In the genomic region with DNA sequence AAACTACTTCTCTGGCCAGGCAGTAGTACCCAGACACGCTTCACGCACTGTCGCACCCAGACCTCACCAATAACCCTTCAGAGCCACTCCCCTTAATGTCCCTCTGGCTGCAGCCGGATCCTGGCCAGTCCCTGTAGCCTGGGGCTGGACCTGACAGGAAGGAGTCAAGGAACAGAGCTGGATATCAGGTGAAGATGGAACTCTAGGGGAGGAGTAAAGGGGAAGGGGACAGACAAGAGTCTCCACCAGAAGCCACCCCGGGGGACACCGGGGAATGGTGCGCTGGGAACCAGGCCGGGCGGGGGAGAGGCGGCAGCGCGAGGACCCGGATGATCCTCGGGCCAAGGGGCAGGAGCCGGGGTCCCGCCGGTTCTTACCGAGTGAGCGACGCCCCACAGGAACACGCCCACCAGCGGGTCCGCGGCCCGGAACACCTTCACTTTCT, we compare ENCODE assay signal across 8 mouse cellular contexts. TPM values are rescaled to one million over a fixed set of nuclear protein-coding genes. Genes with fewer than 3 reads are reported as not detected.
A peak's percentile ranks its signal among the peaks of the same experiment; 100 is the strongest.
DNase-seq lines count a peak whose midpoint lies in the region; ATAC-seq and TF ChIP-seq lines count a peak whose summit lies in the region.

No protein-coding gene starts in this region.

- H3K4me3 ChIP-seq in left cerebral cortex, adult 2 months = peak overlapping the region; percentile 78
- peak overlapping the region; percentile 77 for H3K4me3 ChIP-seq in embryonic facial prominence, embryonic 10.5 days
- peak overlapping the region; percentile 81 for H3K4me3 ChIP-seq in hindbrain, embryonic 15.5 days
- H3K4me3 ChIP-seq in liver, adult 2 months (ENCODE audit: insufficient read depth, low read depth, low read length) = peak overlapping the region; percentile 87
- peak overlapping the region; percentile 49 for H3K4me3 ChIP-seq in myocyte

- under 1% methylated on average over 25 of the region's 25 CpGs for WGBS in embryonic facial prominence, embryonic 10.5 days
- under 1% methylated on average over 22 of the region's 25 CpGs for WGBS in hindbrain, embryonic 15.5 days
- 2% methylated on average over 25 of the region's 25 CpGs for WGBS in liver, adult 2 months

- no peak for DNase-seq in left cerebral cortex, adult 2 months (ENCODE audit: extremely low spot score in 1 of 2, low spot score in 2 of 2)
- DNase-seq in left cerebral cortex, postnatal 10 days (ENCODE audit: extremely low spot score in 1 of 2, low spot score in 2 of 2) = no peak
- DNase-seq in embryonic facial prominence, embryonic 10.5 days (ENCODE audit: low spot score) = no peak
- peak; percentile 24 for DNase-seq in liver, adult 2 months (ENCODE audit: extremely low read depth, low read depth, low spot score)
- DNase-seq in left cerebral cortex, postnatal 14 days (ENCODE audit: low spot score in 2 of 2) = no peak
- DNase-seq in left cerebral cortex, adult 18-20 months (ENCODE audit: low spot score in 2 of 2) = no peak

- TF ChIP-seq CTCF in left cerebral cortex, adult 2 months (IDR thresholded peaks at IDR 0.05) = no peak
- no peak for TF ChIP-seq CTCF in liver, adult 2 months (IDR thresholded peaks at IDR 0.05; ENCODE audit: low read depth, low read length)

- peaks cover 20% of the 10 kb centered on the region for H3K4me1 ChIP-seq in embryonic facial prominence, embryonic 10.5 days
- H3K4me1 ChIP-seq in hindbrain, embryonic 15.5 days (replicated peaks) = peaks cover 15% of the 10 kb centered on the region
- peaks cover 6% of the 10 kb centered on the region for H3K4me1 ChIP-seq in liver, adult 2 months (ENCODE audit: control insufficient read depth, insufficient read depth, low read length)

- H3K9me3 ChIP-seq in embryonic facial prominence, embryonic 10.5 days = no peaks in the 10 kb centered on the region
- H3K9me3 ChIP-seq in hindbrain, embryonic 15.5 days = no peaks in the 10 kb centered on the region

- H3ac ChIP-seq in myocyte (ENCODE audit: control insufficient read depth, insufficient read length) = peak overlapping the region; percentile 36

- peaks cover 30% of the 10 kb centered on the region for H3K36me3 ChIP-seq in embryonic facial prominence, embryonic 10.5 days (replicated peaks)
- H3K36me3 ChIP-seq in hindbrain, embryonic 15.5 days = peaks cover 9% of the 10 kb centered on the region; the same call in 1 of the 2 replicates
- H3K36me3 ChIP-seq in liver, adult 2 months (ENCODE audit: control insufficient read depth, insufficient read depth, low read length) = no peaks in the 10 kb centered on the region
- peaks cover 12% of the 10 kb centered on the region for H3K36me3 ChIP-seq in myocyte (ENCODE audit: control insufficient read depth, insufficient read depth)

- no peak for TF ChIP-seq POLR2A in liver, adult 2 months (IDR thresholded peaks at IDR 0.05; ENCODE audit: extremely low read depth, insufficient read depth, low read length)
- no peak for TF ChIP-seq POLR2A in myocyte (IDR thresholded peaks at IDR 0.05; ENCODE audit: insufficient read length, low read depth)

- H3K79me2 ChIP-seq in liver, adult 2 months (ENCODE audit: control insufficient read depth, insufficient read depth, low read length) = peaks cover 10% of the 10 kb centered on the region; the same call in 1 of the 2 replicates
- H3K79me2 ChIP-seq in myocyte (ENCODE audit: control insufficient read depth, insufficient read depth) = no peaks in the 10 kb centered on the region

- intact Hi-C loops in left cerebral cortex, adult 2 months (cut with DNase I) = loop anchor here (1.0 to 2.0 kb wide), 3 partner anchors 15 to 78 kb away; partner anchors contain the start of gene Mbd6
- intact Hi-C loops in left cerebral cortex, postnatal 10 days (cut with DNase I) = no loop called here
- intact Hi-C loops in left cerebral cortex, postnatal 14 days (cut with DNase I) = no loop called here

- peak overlapping the region; percentile 93 for H3K4me2 ChIP-seq in hindbrain, embryonic 15.5 days
- H3K4me2 ChIP-seq in myocyte (ENCODE audit: low read depth) = peak overlapping the region; percentile 81

- H3K27me3 ChIP-seq in embryonic facial prominence, embryonic 10.5 days (replicated peaks; ENCODE audit: low read depth, poor library complexity, severe bottlenecking) = no peaks in the 10 kb centered on the region
- no peaks in the 10 kb centered on the region for H3K27me3 ChIP-seq in hindbrain, embryonic 15.5 days
- no peaks in the 10 kb centered on the region for H3K27me3 ChIP-seq in liver, adult 2 months (ENCODE audit: control insufficient read depth, insufficient read depth, low read length)
- no peaks in the 10 kb centered on the region for H3K27me3 ChIP-seq in myocyte (ENCODE audit: control insufficient read depth, insufficient read depth, insufficient read length)

- peak overlapping the region; percentile 87 for H3K27ac ChIP-seq in left cerebral cortex, adult 2 months
- peak overlapping the region; percentile 82 for H3K27ac ChIP-seq in embryonic facial prominence, embryonic 10.5 days (replicated peaks)
- peak overlapping the region; percentile 70 for H3K27ac ChIP-seq in hindbrain, embryonic 15.5 days (replicated peaks)
- H3K27ac ChIP-seq in liver, adult 2 months (replicated peaks; ENCODE audit: insufficient read depth, low read depth, low read length) = 0 out of 2 replicates have a peak overlapping the region, but pooled peaks have one; percentile 24

- H3K9ac ChIP-seq in hindbrain, embryonic 15.5 days = peak overlapping the region; percentile 85
- peak overlapping the region; percentile 86 for H3K9ac ChIP-seq in liver, adult 2 months (ENCODE audit: low read depth, low read length)

- ATAC-seq in hindbrain, embryonic 15.5 days (ENCODE audit: low FRiP score, low read depth) = peak; percentile 72

TF ChIP-seq in myocyte, 11 proteins besides CTCF, POLR2A, EP300 and RAD21 (continues in another document):
- TF ChIP-seq USF1 (IDR thresholded peaks at IDR 0.05; ENCODE audit: low read depth) (no peak), CEBPB (IDR thresholded peaks at IDR 0.05; ENCODE audit: insufficient read depth, poor library complexity, severe bottlenecking) (no peak), MYOD1 (IDR thresholded peaks at IDR 0.05; ENCODE audit: control insufficient read depth in 1 of 3, insufficient read length in 2 of 3, low read depth in 2 of 3) (no peak), TCF3 (IDR thresholded peaks at IDR 0.05; ENCODE audit: insufficient read length, low read depth) (no peak), SRF (IDR thresholded peaks at IDR 0.05; ENCODE audit: control insufficient read depth, insufficient read length, low read depth) (no peak)

RNA-seq across cellular contexts. Expression of gene Pip4k2c, which starts 0.4 kb away (rescaled TPM):
- total RNA-seq in left cerebral cortex, adult 2 months (2021) = 100 to 1,000 TPM; 113 to 115 TPM
- 10 to 100 TPM; 42.2 to 47.4 TPM for total RNA-seq in left cerebral cortex, postnatal 10 days (2021)
- polyA plus RNA-seq in embryonic facial prominence, embryonic 10.5 days (2016; fragmentation: Nextera tagmentation; extraction: Ambion mirVana) = 25.3 and 25.9 TPM in 2 replicates
- 19.1 and 19.6 TPM in 2 replicates for polyA plus RNA-seq in hindbrain, embryonic 15.5 days (2015; fragmentation: Nextera tagmentation; extraction: Ambion mirVana)
- 8.9 and 10.7 TPM in 2 replicates for total RNA-seq in liver, adult 2 months (2014; rRNA removed)
- 13.0 and 13.9 TPM in 2 replicates for polyA plus RNA-seq in liver, adult 2 months (2012; rRNA removed)
- 22.5 TPM for polyA plus RNA-seq in myocyte (2012; fragmentation: generic; extraction: Trizol)
- total RNA-seq in left cerebral cortex, postnatal 14 days (2021) = 10 to 100 TPM; 63.6 to 78.9 TPM
- total RNA-seq in left cerebral cortex, adult 18-20 months (2021) = 100 to 1,000 TPM; 116 to 121 TPM

RNA-seq across cellular contexts. Expression of gene Dtx3, which starts 15.5 kb away (rescaled TPM):
- 100 to 1,000 TPM; 207 to 223 TPM for total RNA-seq in left cerebral cortex, adult 2 months (2021)
- 100 to 1,000 TPM; 182 to 185 TPM for total RNA-seq in left cerebral cortex, postnatal 10 days (2021)
- 107 and 115 TPM in 2 replicates for polyA plus RNA-seq in embryonic facial prominence, embryonic 10.5 days (2016; fragmentation: Nextera tagmentation; extraction: Ambion mirVana)
- polyA plus RNA-seq in hindbrain, embryonic 15.5 days (2015; fragmentation: Nextera tagmentation; extraction: Ambion mirVana) = 240 and 266 TPM in 2 replicates
- total RNA-seq in liver, adult 2 months (2014; rRNA removed) = 1.5 and 1.8 TPM in 2 replicates
- 5.2 and 10.0 TPM in 2 replicates for polyA plus RNA-seq in liver, adult 2 months (2012; rRNA removed)
- 42.4 TPM for polyA plus RNA-seq in myocyte (2012; fragmentation: generic; extraction: Trizol)
- 100 to 1,000 TPM; 202 to 203 TPM for total RNA-seq in left cerebral cortex, postnatal 14 days (2021)
- total RNA-seq in left cerebral cortex, adult 18-20 months (2021) = 100 to 1,000 TPM; 198 to 222 TPM

RNA-seq across cellular contexts. Expression of gene Arhgef25, which starts 21.1 kb away (rescaled TPM):
- 100 to 1,000 TPM; 198 to 208 TPM for total RNA-seq in left cerebral cortex, adult 2 months (2021)
- 10 to 100 TPM; 65.2 to 69.1 TPM for total RNA-seq in left cerebral cortex, postnatal 10 days (2021)
- 26.9 and 29.6 TPM in 2 replicates for polyA plus RNA-seq in embryonic facial prominence, embryonic 10.5 days (2016; fragmentation: Nextera tagmentation; extraction: Ambion mirVana)
- polyA plus RNA-seq in hindbrain, embryonic 15.5 days (2015; fragmentation: Nextera tagmentation; extraction: Ambion mirVana) = 27.3 and 30.3 TPM in 2 replicates
- total RNA-seq in liver, adult 2 months (2014; rRNA removed) = 0.83 and 0.87 TPM in 2 replicates
- 0.91 and 1.4 TPM in 2 replicates for polyA plus RNA-seq in liver, adult 2 months (2012; rRNA removed)
- 25.3 TPM for polyA plus RNA-seq in myocyte (2012; fragmentation: generic; extraction: Trizol)
- 100 to 1,000 TPM in 1 of 2 experiments, 10 to 100 TPM in 1; 92.9 to 103 TPM for total RNA-seq in left cerebral cortex, postnatal 14 days (2021)
- total RNA-seq in left cerebral cortex, adult 18-20 months (2021) = 100 to 1,000 TPM; 163 to 215 TPM

RNA-seq across cellular contexts. Expression of gene Slc26a10, which starts 30.5 kb away (rescaled TPM):
- total RNA-seq in left cerebral cortex, adult 2 months (2021) = 1 to 10 TPM; 3.8 TPM
- total RNA-seq in left cerebral cortex, postnatal 10 days (2021) = 1 to 10 TPM; 1.0 to 1.2 TPM
- 2.1 and 2.9 TPM in 2 replicates for polyA plus RNA-seq in embryonic facial prominence, embryonic 10.5 days (2016; fragmentation: Nextera tagmentation; extraction: Ambion mirVana)
- 0.91 and 1.0 TPM in 2 replicates for polyA plus RNA-seq in hindbrain, embryonic 15.5 days (2015; fragmentation: Nextera tagmentation; extraction: Ambion mirVana)
- total RNA-seq in liver, adult 2 months (2014; rRNA removed) = 1.3 and 3.1 TPM in 2 replicates
- 4.1 and 5.8 TPM in 2 replicates for polyA plus RNA-seq in liver, adult 2 months (2012; rRNA removed)
- polyA plus RNA-seq in myocyte (2012; fragmentation: generic; extraction: Trizol) = 1.3 TPM
- total RNA-seq in left cerebral cortex, postnatal 14 days (2021) = 1 to 10 TPM; 1.1 to 1.4 TPM
- total RNA-seq in left cerebral cortex, adult 18-20 months (2021) = 1 to 10 TPM; 4.3 to 4.6 TPM

RNA-seq across cellular contexts. Expression of gene B4galnt1, which starts 46.0 kb away (rescaled TPM):
- 100 to 1,000 TPM; 122 to 125 TPM for total RNA-seq in left cerebral cortex, adult 2 months (2021)
- 100 to 1,000 TPM; 105 to 107 TPM for total RNA-seq in left cerebral cortex, postnatal 10 days (2021)
- 3.0 and 3.8 TPM in 2 replicates for polyA plus RNA-seq in embryonic facial prominence, embryonic 10.5 days (2016; fragmentation: Nextera tagmentation; extraction: Ambion mirVana)
- polyA plus RNA-seq in hindbrain, embryonic 15.5 days (2015; fragmentation: Nextera tagmentation; extraction: Ambion mirVana) = 54.0 and 74.6 TPM in 2 replicates
- 21.9 and 36.3 TPM in 2 replicates for total RNA-seq in liver, adult 2 months (2014; rRNA removed)
- 85.0 and 89.8 TPM in 2 replicates for polyA plus RNA-seq in liver, adult 2 months (2012; rRNA removed)
- 12.4 TPM for polyA plus RNA-seq in myocyte (2012; fragmentation: generic; extraction: Trizol)
- 100 to 1,000 TPM; 108 to 110 TPM for total RNA-seq in left cerebral cortex, postnatal 14 days (2021)
- 100 to 1,000 TPM; 119 to 130 TPM for total RNA-seq in left cerebral cortex, adult 18-20 months (2021)

Comparison
In these comparisons a context has a peak if more than half of its experiments do, and no peak if none do; other contexts are left out.
1. H3K27ac ChIP-seq: peak in every context shown above with its lines; median percentile 87 in left cerebral cortex, adult 2 months; 82 in embryonic facial prominence, embryonic 10.5 days; 70 in hindbrain, embryonic 15.5 days; 24 in liver, adult 2 months.
2. RNA of gene Dtx3, which starts 15.5 kb away (total RNA-seq): 207 to 223 TPM in left cerebral cortex, adult 2 months, 198 to 222 TPM in left cerebral cortex, adult 18-20 months, 202 to 203 TPM in left cerebral cortex, postnatal 14 days and 182 to 185 TPM in left cerebral cortex, postnatal 10 days; 1.5 to 1.8 TPM in liver, adult 2 months; every median in the first group is over 10 times any median in the second.
3. RNA of gene Arhgef25, which starts 21.1 kb away (total RNA-seq): 163 to 215 TPM in left cerebral cortex, adult 18-20 months, 198 to 208 TPM in left cerebral cortex, adult 2 months, 92.9 to 103 TPM in left cerebral cortex, postnatal 14 days and 65.2 to 69.1 TPM in left cerebral cortex, postnatal 10 days; 0.83 to 0.87 TPM in liver, adult 2 months; every median in the first group is over 10 times any median in the second.
4. Peak in every context shown above with its lines, with median percentiles within 50 percentile points of each other: H3K4me3 ChIP-seq.